Mouse (Mus musculus) hindbrain, embryonic 13.5 days (tissue): ENCODE data around the gene Larp4. TPM values are rescaled to one million over a fixed set of nuclear protein-coding genes. Genes with fewer than 3 reads are reported as not detected.
A peak's percentile ranks its signal among the peaks of the same experiment; 100 is the strongest.

Experiments used
- ATAC-seq: fragments of 200-750 bp; cut with Nextera tagmentation; 2 replicates; pipeline ENCODE4 v1.8.0; 2017; ENCODE audit warnings: moderate TSS enrichment; ENCODE audit not compliant: low FRiP score
- H3K27ac ChIP-seq: fragments of 300-500 bp; sonication (generic); 2 replicates; pipeline ENCODE4 v1.5.1; 2015; ENCODE audit warnings: inconsistent platforms, mild to moderate bottlenecking, moderate library complexity
- H3K27me3 ChIP-seq: fragments of 300-500 bp; sonication (generic); 2 replicates; pipeline ENCODE4 v1.6.1; 2015; ENCODE audit warnings: mild to moderate bottlenecking, inconsistent platforms
- H3K36me3 ChIP-seq: fragments of 300-500 bp; sonication (generic); 2 replicates; pipeline ENCODE4 v1.6.1; 2015; ENCODE audit warnings: mild to moderate bottlenecking, inconsistent platforms
- H3K4me1 ChIP-seq: fragments of 300-500 bp; sonication (generic); replicated peaks from 2 replicates; pipeline ENCODE4 v1.6.1; 2015; ENCODE audit warnings: inconsistent platforms
- H3K4me2 ChIP-seq: fragments of 300-500 bp; sonication (generic); 2 replicates; pipeline ENCODE4 v1.6.1; 2015; ENCODE audit warnings: inconsistent platforms, mild to moderate bottlenecking, moderate library complexity
- H3K4me3 ChIP-seq: fragments of 300-500 bp; sonication (generic); 2 replicates; pipeline ENCODE4 v1.5.1; 2015; ENCODE audit warnings: mild to moderate bottlenecking, inconsistent platforms
- H3K9ac ChIP-seq: fragments of 300-500 bp; sonication (generic); 2 replicates; pipeline ENCODE4 v1.6.1; 2015; ENCODE audit warnings: mild to moderate bottlenecking, inconsistent platforms
- H3K9me3 ChIP-seq: fragments of 300-500 bp; sonication (generic); 2 replicates; pipeline ENCODE4 v1.6.1; 2016; ENCODE audit warnings: inconsistent platforms
- WGBS: fragments of 180-500 bp; shearing (Covaris S2); methylation state at CpG from one replicate; pipeline ENCODE4 v1.1.7; 2015; 5-methylcytosine and 5-hydroxymethylcytosine counted together
- polyA plus RNA-seq: library from polyadenylated mRNA; unstranded; fragments of >200 nt; fragmentation: Nextera tagmentation; extraction: Ambion mirVana; gene quantifications from 2 replicates; pipeline ENCODE4 v1.2.1, GENCODE M21; 2015

Gene Larp4
- polyA plus RNA-seq, 1 experiment from 2014 or later = 23.1 TPM

DNA sequence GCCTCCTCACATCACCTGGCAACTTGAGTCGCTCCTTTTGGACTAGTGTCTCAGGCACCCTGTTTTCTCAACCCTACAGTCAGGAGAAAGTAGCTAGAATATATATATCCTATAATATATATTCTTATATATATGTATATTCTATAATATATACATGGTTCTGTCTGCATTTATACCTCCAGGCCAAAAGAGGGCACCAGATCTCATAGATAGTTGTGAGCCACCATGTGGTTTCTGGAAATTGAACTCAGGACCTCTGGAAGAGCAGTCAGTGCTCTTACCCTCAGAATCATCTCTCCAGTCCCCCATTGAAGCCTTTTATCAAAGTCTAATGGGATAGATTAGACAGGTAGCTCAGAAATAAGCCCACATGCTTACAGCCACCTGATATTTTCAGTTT lies 51.3 kb downstream of the Larp4 start:
- Histone ChIP-seq H3K9me3 (no peaks in the 10 kb centered on the region), H3K4me1 (no peaks in the 10 kb centered on the region), H3K4me3 (no peak overlapping the region), H3K9ac (no peak overlapping the region), H3K27ac (no peak overlapping the region), H3K4me2 (no peak overlapping the region), H3K36me3 (peaks cover 3% of the 10 kb centered on the region; the same call in 1 of the 2 replicates), H3K27me3 (no peaks in the 10 kb centered on the region)
- ATAC-seq = no peak
- WGBS = 87% methylated on average over 1 of the region's 1 CpGs

DNA sequence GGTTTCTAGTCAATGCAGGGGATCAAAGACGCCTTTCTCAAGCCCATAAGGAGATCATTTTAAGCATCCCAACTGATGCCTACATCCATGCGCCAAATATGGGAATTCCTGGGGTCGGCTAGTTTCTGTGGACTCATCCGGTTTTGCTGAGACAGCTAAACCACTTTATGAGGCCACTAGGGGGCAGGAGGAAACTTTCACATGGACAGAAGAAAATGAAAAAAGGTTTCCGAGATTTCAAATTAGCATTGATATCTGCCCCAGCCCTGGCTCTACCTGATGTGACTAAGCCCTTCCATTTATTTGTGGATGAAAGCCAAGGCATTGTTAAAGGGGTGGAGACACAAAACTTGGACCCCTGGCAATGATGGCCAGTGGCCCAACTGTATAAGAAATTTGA lies 53.1 kb downstream of the Larp4 start:
- H3K4me2 ChIP-seq = no peak overlapping the region
- 28% methylated on average over 5 of the region's 5 CpGs for WGBS

DNA sequence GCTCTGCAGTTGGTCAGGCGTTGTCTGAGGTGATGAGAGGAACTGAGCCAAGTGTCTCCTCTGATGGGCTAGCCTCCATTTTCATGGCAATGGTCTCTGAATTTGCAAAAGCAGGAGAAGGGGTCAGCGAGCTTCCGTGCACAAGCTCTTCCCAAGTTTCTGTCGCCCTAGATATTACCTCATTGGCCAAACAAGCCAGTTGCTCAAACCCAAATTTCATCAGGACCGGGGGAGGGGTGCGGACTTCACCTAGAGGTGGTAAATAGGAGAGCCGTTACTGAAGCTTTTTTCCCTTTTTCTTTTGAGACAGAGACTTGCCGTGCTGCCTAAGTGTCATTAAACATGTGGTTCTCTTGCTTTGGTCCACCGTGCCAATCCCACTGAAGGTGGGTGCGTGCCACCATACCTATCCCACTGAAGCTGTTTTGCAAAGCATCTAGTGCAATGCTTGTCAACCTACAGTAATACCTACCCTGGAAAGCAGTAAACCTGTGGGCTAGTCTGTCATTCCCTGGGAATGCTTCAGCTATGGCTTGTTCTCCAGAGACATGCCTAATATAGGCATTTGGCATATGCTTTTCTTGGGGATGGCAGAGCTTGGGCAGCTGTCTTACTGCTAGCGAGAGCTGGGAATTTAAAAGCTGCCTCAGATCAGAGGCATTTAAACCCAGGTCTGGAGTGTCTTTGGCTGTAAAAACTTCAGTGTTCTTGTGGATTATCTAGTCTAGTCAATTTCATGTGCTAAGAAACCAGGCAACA lies 55.4 kb downstream of the Larp4 start:
- Histone ChIP-seq H3K9me3 (no peaks in the 10 kb centered on the region), H3K9ac (no peak overlapping the region), H3K4me1 (no peaks in the 10 kb centered on the region), H3K4me2 (no peak overlapping the region), H3K27me3 (no peaks in the 10 kb centered on the region), H3K36me3 (peaks cover 3% of the 10 kb centered on the region; the same call in 1 of the 2 replicates), H3K27ac (no peak overlapping the region), H3K4me3 (no peak overlapping the region)
- WGBS = 87% methylated on average over 11 of the region's 11 CpGs
- no peak for ATAC-seq

More for the DNA sequence above, 53.1 kb downstream of the Larp4 start:
- Histone ChIP-seq H3K27ac (no peak overlapping the region), H3K27me3 (no peaks in the 10 kb centered on the region), H3K4me1 (no peaks in the 10 kb centered on the region), H3K9me3 (no peaks in the 10 kb centered on the region), H3K4me3 (no peak overlapping the region), H3K9ac (no peak overlapping the region), H3K36me3 (peaks cover 3% of the 10 kb centered on the region; the same call in 1 of the 2 replicates)
- no peak for ATAC-seq

DNA sequence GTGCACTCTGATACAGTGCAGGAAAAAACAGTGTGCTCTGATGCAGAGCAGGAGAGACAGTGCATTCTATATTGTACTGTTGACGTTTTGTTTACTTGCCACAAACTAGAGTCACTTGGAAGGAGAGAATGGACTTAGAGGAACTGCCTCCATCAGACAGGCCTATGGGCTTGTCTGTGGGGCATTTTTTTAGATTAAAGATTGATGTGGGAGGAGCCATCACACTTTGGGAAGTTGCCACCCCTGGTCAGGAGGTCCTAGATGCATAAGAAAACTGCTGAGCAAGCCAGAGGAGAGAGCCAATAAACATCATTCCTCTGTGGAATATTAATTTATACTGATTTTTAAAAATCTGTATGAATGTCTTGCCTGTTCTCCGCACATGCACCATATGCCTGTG lies 58.3 kb downstream of the Larp4 start:
- no peaks in the 10 kb centered on the region for H3K36me3 ChIP-seq

DNA sequence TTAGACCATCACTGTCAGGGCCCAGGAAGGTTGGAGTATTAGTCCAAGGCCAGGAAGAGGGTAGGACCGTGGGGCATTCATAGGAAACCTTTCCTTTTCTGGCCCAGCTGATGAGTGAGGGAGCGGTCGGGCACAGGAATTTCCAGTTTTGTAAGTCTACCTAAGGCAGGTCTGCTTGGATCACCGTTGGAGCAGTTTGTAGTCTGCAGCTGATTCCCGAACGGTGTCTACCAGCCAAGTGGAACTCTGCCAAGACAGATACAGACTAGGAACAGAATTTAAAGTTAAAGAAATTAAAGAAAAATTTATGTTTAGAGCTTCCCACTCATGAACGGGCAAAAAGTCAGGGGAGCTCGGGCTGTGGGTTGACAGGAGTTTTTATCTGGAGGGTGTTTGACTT lies 59.6 kb downstream of the Larp4 start:
- Histone ChIP-seq H3K36me3 (no peaks in the 10 kb centered on the region), H3K4me1 (no peaks in the 10 kb centered on the region), H3K4me2 (no peak overlapping the region), H3K9ac (no peak overlapping the region), H3K27me3 (no peaks in the 10 kb centered on the region), H3K4me3 (no peak overlapping the region), H3K27ac (no peak overlapping the region), H3K9me3 (no peaks in the 10 kb centered on the region)
- no peak for ATAC-seq
- WGBS = 89% methylated on average over 8 of the region's 8 CpGs

More for the DNA sequence above, 58.3 kb downstream of the Larp4 start:
- WGBS = 88% methylated on average over 2 of the region's 2 CpGs
- Histone ChIP-seq H3K4me2 (no peak overlapping the region), H3K9ac (no peak overlapping the region), H3K27ac (no peak overlapping the region), H3K27me3 (no peaks in the 10 kb centered on the region), H3K4me3 (no peak overlapping the region), H3K9me3 (no peaks in the 10 kb centered on the region), H3K4me1 (no peaks in the 10 kb centered on the region)
- ATAC-seq = no peak

DNA sequence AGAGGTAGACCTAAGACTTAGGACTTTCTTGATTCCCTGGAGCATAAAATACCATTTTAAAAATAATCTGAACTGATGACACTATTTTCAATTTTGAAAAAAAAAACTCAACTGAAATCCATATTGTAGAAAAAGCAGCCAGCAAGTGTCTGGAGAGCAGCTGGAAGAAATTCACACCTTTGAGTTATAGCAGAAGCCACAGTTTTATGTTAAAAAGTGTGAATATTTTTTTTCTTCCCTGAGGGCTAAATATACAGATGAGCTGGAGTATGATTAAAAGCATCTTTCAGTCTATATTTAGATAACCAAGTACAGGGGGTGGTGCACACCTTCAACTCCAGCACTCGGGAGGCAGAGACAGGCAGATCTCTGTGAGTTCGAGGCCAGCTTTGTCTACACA lies 60.0 kb downstream of the Larp4 start:
- H3K36me3 ChIP-seq = no peaks in the 10 kb centered on the region
- no peak overlapping the region for H3K4me3 ChIP-seq
- H3K27ac ChIP-seq = no peak overlapping the region
- no peaks in the 10 kb centered on the region for H3K27me3 ChIP-seq
- ATAC-seq = no peak
- no peaks in the 10 kb centered on the region for H3K4me1 ChIP-seq
- WGBS = 89% methylated on average over 2 of the region's 2 CpGs
- H3K9me3 ChIP-seq = no peaks in the 10 kb centered on the region
- no peak overlapping the region for H3K9ac ChIP-seq
- no peak overlapping the region for H3K4me2 ChIP-seq

DNA sequence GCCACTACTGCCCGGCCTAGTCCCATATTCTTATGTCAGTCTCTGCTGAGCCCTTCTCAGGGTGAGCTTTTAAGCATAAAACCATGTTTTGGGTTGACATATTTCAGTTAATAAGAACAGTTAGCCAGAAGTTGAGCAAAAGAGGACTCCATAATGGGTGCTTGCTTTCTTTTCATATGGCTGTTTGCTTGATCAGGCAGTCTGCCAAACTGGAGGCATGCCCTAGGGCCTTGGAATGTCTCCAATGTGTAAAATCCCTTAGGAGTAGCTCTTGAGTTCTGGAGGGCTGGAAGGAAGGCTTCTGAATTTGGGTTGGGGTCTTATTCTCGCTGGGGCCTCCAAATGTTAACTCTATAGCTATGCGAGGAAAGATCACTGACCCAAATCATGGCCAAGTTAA lies 62.7 kb downstream of the Larp4 start:
- no peaks in the 10 kb centered on the region for H3K9me3 ChIP-seq
- H3K36me3 ChIP-seq = no peaks in the 10 kb centered on the region
- WGBS = 92% methylated on average over 3 of the region's 3 CpGs
- no peak overlapping the region for H3K9ac ChIP-seq
- no peak overlapping the region for H3K27ac ChIP-seq
- no peaks in the 10 kb centered on the region for H3K4me1 ChIP-seq
- H3K27me3 ChIP-seq = no peaks in the 10 kb centered on the region
- ATAC-seq = no peak
- no peak overlapping the region for H3K4me2 ChIP-seq
- no peak overlapping the region for H3K4me3 ChIP-seq

DNA sequence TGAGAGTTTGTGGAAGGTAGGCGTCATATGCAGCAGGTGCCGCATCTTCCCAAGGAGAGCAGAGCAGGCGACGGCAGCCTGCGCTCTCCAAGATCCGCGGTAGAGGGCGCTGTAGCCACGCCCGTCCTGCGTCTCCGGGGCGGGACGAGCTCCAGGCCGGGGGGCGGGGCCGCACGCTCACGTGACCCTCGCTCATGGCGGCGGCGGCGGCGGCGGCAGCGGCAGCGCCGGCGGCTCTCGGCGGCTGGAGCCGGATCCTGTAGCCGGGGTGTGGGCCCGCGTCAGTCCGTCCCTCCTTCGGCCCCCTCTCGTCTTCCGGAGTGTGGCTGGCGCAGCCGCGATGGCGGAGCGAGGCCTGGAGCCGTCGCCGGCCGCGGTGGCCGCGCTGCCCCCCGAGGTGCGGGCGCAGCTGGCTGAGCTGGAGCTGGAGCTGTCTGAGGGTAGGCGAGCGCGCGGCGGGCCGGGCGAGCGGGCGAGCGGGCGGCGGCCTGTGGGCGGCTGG lies 68.7 kb downstream of the Larp4 start, which contains the start of gene Dip2b:
Dip2b (plus strand) TSS at position 195 of the 502 bp plus-strand sequence.
- Histone ChIP-seq H3K27me3 (no peaks in the 10 kb centered on the region), H3K4me2 (peak within 1 kb of the TSS; percentile 67), H3K4me1 (peaks cover 30% of the 10 kb centered on the region), H3K36me3 (no peaks in the 10 kb centered on the region), H3K27ac (peak within 1 kb of the TSS; percentile 100), H3K9me3 (no peaks in the 10 kb centered on the region), H3K9ac (peak within 1 kb of the TSS; percentile 99), H3K4me3 (peak within 1 kb of the TSS; percentile 92)
- WGBS = under 1% methylated on average over 52 of the region's 68 CpGs
- ATAC-seq = peak; percentile 91

DNA sequence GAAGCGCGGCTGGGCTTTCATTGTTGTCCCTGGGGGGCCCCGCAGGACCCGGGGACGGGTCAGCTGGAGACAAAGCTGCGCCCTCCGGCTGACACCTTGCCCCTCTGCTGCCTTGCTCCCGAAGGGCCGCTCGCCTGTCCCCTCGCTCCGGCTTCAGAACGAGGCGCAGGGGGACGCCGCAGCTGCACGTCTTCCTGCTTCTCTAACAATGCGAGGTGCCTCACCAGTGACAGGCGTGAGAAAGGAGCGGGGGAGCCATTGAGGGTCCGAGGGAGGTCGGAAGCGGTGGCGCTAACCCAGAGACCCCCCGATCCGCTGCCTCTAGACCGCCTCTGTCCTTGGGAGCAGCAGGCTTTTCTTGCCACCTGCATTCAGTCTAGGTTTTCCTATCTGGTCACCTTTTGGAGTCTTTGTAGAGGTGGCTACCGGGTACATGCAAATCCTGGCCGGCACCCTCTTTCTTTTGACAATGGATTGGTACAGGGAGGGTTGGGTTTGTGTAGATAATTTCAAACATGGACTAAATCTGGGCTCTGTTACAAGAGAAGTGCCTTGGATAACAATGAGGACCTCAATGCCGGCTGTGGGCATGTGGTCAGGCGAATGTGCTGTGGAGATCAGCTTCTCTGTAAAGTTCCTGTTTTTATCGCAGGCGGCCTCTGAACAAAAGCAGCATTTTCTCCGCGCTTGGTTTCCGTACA lies 69.3 kb downstream of the Larp4 start:
- Histone ChIP-seq H3K4me2 (peak overlapping the region; percentile 67), H3K9ac (peak overlapping the region; percentile 99), H3K36me3 (no peaks in the 10 kb centered on the region), H3K27ac (peak overlapping the region; percentile 100), H3K9me3 (no peaks in the 10 kb centered on the region), H3K27me3 (no peaks in the 10 kb centered on the region), H3K4me3 (peak overlapping the region; percentile 92), H3K4me1 (peaks cover 30% of the 10 kb centered on the region)
- 0% methylated on average over 34 of the region's 36 CpGs for WGBS
- peak; percentile 81 for ATAC-seq

DNA sequence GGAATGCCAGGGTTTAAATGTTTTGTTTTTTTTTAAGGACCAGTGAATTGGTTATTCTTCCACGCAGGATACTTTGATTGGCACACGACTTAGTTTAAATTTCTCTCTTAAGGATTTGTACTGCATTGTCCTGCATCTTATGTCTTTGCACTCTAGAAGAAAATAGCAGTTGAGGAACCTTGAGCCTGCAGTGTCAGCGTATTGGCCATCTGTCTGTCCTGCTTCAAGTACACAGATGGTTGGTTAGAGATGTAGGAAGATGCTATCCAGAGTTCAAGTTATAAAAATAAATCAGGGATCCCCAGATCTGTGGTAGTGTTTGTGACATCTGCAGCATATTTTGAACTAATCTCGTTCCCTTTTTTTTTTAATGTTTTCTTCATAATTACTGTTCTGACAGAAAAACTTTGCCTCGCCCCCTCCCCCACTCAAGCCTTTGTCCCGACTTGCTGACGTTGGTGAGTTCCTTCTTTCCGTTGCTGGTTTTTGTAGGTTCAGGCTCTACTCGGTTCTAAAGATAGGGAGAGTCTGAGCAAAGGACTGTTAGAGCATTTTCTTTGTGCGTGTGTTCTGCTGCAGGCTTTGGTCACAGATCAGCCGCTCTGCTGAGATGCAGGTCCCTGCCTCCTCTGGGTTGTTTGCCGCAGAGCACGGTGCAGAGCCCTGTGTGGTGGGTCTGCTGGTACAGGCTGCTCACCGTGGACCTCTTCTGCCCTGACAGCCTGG lies 70.8 kb downstream of the Larp4 start:
- WGBS = 20% methylated on average over 14 of the region's 14 CpGs

DNA sequence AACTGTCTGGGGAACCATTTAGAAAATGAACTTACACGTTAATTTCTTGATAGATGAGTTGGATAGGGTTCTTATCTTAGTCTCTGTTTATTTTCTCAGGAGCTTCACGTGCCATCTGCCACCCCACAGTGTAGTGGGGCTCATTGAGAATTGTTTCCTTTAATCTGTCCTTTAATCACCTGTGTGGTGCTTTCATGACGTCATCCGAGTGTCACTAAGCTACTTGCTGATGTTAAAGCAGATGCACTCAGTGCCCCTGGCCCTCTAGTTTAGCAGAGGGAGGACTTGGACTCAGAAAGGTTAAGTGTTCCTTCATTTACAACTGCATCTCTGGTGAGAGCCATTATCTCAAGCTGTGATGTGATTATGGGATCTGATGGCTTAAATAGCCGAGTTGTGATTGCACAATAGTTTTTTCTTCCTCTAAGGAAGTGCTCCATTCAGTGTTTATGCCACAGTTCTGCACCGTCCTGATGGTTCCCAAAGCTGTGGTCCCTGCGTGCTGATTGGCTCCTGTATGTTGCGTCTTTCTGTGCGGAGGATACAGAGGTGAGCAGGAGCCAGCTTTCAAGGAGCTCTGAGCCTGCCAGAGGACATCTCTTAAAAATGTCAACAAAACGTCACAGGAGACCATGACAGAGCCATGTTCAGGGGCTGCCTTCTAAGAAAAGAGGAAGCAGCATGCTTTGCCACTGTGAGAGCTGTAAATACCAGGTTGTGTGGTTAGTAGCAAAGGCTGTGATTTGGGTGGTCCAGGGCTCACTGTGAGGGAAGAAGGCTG lies 71.6 kb downstream of the Larp4 start:
- H3K4me3 ChIP-seq = peak overlapping the region; percentile 92
- peaks cover 46% of the 10 kb centered on the region for H3K4me1 ChIP-seq
- ATAC-seq = no peak
- 39% methylated on average over 10 of the region's 10 CpGs for WGBS
- peak overlapping the region; percentile 66 for H3K27ac ChIP-seq
- H3K27me3 ChIP-seq = no peaks in the 10 kb centered on the region
- no peaks in the 10 kb centered on the region for H3K9me3 ChIP-seq
- no peaks in the 10 kb centered on the region for H3K36me3 ChIP-seq
- H3K9ac ChIP-seq = peak overlapping the region; percentile 99
- peak overlapping the region; percentile 67 for H3K4me2 ChIP-seq

More for the DNA sequence above, 70.8 kb downstream of the Larp4 start:
- H3K4me1 ChIP-seq = peaks cover 39% of the 10 kb centered on the region
- peak overlapping the region; percentile 66 for H3K27ac ChIP-seq
- H3K4me3 ChIP-seq = peak overlapping the region; percentile 92
- H3K36me3 ChIP-seq = no peaks in the 10 kb centered on the region
- ATAC-seq = no peak
- no peaks in the 10 kb centered on the region for H3K9me3 ChIP-seq
- H3K27me3 ChIP-seq = no peaks in the 10 kb centered on the region
- peak overlapping the region; percentile 67 for H3K4me2 ChIP-seq
- H3K9ac ChIP-seq = peak overlapping the region; percentile 99
